Mouse (Mus musculus) kidney, embryonic 14.5 days (tissue): ENCODE measurements at regions not wholly inside any gene's neighbourhood (a gene's known extent, or its start where the extent isn't known, plus 50 kb on each side); places are given as distances from the start of the nearest gene placed in this dataset.
A peak's percentile ranks its signal among the peaks of the same experiment; 100 is the strongest.

Experiments used
- ATAC-seq: fragments of 200-750 bp; cut with Nextera tagmentation; 2 replicates; pipeline ENCODE4 v1.8.0; 2017; ENCODE audit warnings: moderate number of reproducible peaks, mild to moderate bottlenecking, moderate TSS enrichment, moderate library complexity; ENCODE audit not compliant: low FRiP score, low TSS enrichment
- H3K27ac ChIP-seq: fragments of 300-500 bp; sonication (generic); 2 replicates; pipeline ENCODE4 v1.5.1; 2014; ENCODE audit warnings: low read depth, mild to moderate bottlenecking, low read length, moderate library complexity, mixed read lengths
- H3K27me3 ChIP-seq: fragments of 300-500 bp; sonication (generic); 2 replicates; pipeline ENCODE4 v1.6.1; 2014; ENCODE audit warnings: mild to moderate bottlenecking, low read length; ENCODE audit not compliant: control insufficient read depth, insufficient read depth
- H3K36me3 ChIP-seq: fragments of 300-500 bp; sonication (generic); 2 replicates; pipeline ENCODE4 v1.6.1; 2014; ENCODE audit warnings: low read length, mixed read lengths; ENCODE audit not compliant: control insufficient read depth, insufficient read depth
- H3K4me1 ChIP-seq: fragments of 300-500 bp; sonication (generic); 2 replicates; pipeline ENCODE4 v1.6.1; 2014; ENCODE audit warnings: low read length, mixed read lengths; ENCODE audit not compliant: control insufficient read depth, insufficient read depth
- H3K4me2 ChIP-seq: fragments of 300-500 bp; sonication (generic); replicated peaks from 2 replicates; pipeline ENCODE4 v1.6.1; 2014; ENCODE audit warnings: low read depth, mild to moderate bottlenecking, low read length
- H3K4me3 ChIP-seq: fragments of 300-500 bp; sonication (generic); 2 replicates; pipeline ENCODE4 v1.5.1; 2014; ENCODE audit warnings: mild to moderate bottlenecking, low read length
- H3K9ac ChIP-seq: fragments of 300-500 bp; sonication (generic); 2 replicates; pipeline ENCODE4 v1.6.1; 2014; ENCODE audit warnings: low read depth, mild to moderate bottlenecking, low read length, moderate library complexity
- H3K9me3 ChIP-seq: fragments of 300-500 bp; sonication (generic); 2 replicates; pipeline ENCODE4 v1.6.1; 2016; ENCODE audit warnings: low read length; ENCODE audit not compliant: control insufficient read depth
- WGBS: fragments of 180-500 bp; shearing (Covaris S2); extraction: QIAGEN DNeasy Blood & Tissue Kit; methylation state at CpG from one replicate; pipeline ENCODE4 v1.1.7; 2014; 5-methylcytosine and 5-hydroxymethylcytosine counted together

GRCm38 (mm10) chr3:18623831-18624304 is 675.7 kb downstream of the Cypt12 start:
- peak overlapping the region; percentile 63; the same call in 1 of the 2 replicates for H3K27ac ChIP-seq
- H3K9ac ChIP-seq = no peak overlapping the region
- WGBS = 2% methylated on average over 4 of the region's 4 CpGs
- peak overlapping the region; percentile 29; the same call in 1 of the 2 replicates for H3K4me3 ChIP-seq
- H3K4me1 ChIP-seq = peaks cover 13% of the 10 kb centered on the region; the same call in 1 of the 2 replicates
- no peaks in the 10 kb centered on the region for H3K27me3 ChIP-seq
- no peaks in the 10 kb centered on the region for H3K36me3 ChIP-seq
- H3K9me3 ChIP-seq = no peaks in the 10 kb centered on the region
- peak; percentile 86 for ATAC-seq
- peak overlapping the region; percentile 40; the same call in 1 of the 2 replicates for H3K4me2 ChIP-seq

- Histone ChIP-seq H3K4me2 (peak overlapping the region; percentile 40), H3K4me1 (peaks cover 13% of the 10 kb centered on the region; the same call in 1 of the 2 replicates), H3K27ac (peak overlapping the region; percentile 63), H3K36me3 (no peaks in the 10 kb centered on the region), H3K9me3 (no peaks in the 10 kb centered on the region), H3K27me3 (no peaks in the 10 kb centered on the region), H3K9ac (peak overlapping the region; percentile 47; the same call in 1 of the 2 replicates), H3K4me3 (peak overlapping the region; percentile 29; the same call in 1 of the 2 replicates)
- WGBS = 5% methylated on average over 10 of the region's 10 CpGs
- ATAC-seq = peak; percentile 51; the same call in 1 of the 2 replicates
These were observed 676.4 kb downstream of the Cypt12 start for GRCm38 (mm10) chr3:18624381-18625145.

- H3K27ac ChIP-seq = peak overlapping the region; percentile 63
- WGBS = 4% methylated on average over 32 of the region's 32 CpGs
- H3K9me3 ChIP-seq = no peaks in the 10 kb centered on the region
- peaks cover 13% of the 10 kb centered on the region; the same call in 1 of the 2 replicates for H3K4me1 ChIP-seq
- H3K36me3 ChIP-seq = no peaks in the 10 kb centered on the region
- ATAC-seq = peak; percentile 48
- peak overlapping the region; percentile 47 for H3K9ac ChIP-seq
- H3K4me2 ChIP-seq = peak overlapping the region; percentile 40
- H3K4me3 ChIP-seq = peak overlapping the region; percentile 29
- H3K27me3 ChIP-seq = no peaks in the 10 kb centered on the region
These were observed 677.5 kb downstream of the Cypt12 start for GRCm38 (mm10) chr3:18625395-18626328.

- peaks cover 13% of the 10 kb centered on the region; the same call in 1 of the 2 replicates for H3K4me1 ChIP-seq
- H3K9me3 ChIP-seq = no peaks in the 10 kb centered on the region
- H3K4me3 ChIP-seq = no peak overlapping the region
- H3K4me2 ChIP-seq = peak overlapping the region; percentile 40; the same call in 1 of the 2 replicates
- H3K27ac ChIP-seq = no peak overlapping the region
- no peaks in the 10 kb centered on the region for H3K36me3 ChIP-seq
- 42% methylated on average over 6 of the region's 6 CpGs for WGBS
- ATAC-seq = no peak
- H3K27me3 ChIP-seq = no peaks in the 10 kb centered on the region
- H3K9ac ChIP-seq = no peak overlapping the region
These were observed 678.2 kb downstream of the Cypt12 start for GRCm38 (mm10) chr3:18626375-18626774.

- H3K4me2 ChIP-seq = no peak overlapping the region
- no peaks in the 10 kb centered on the region for H3K36me3 ChIP-seq
- H3K27ac ChIP-seq = no peak overlapping the region
- no peak for ATAC-seq
- WGBS = 57% methylated on average over 2 of the region's 2 CpGs
- no peak overlapping the region for H3K4me3 ChIP-seq
- peaks cover 13% of the 10 kb centered on the region; the same call in 1 of the 2 replicates for H3K4me1 ChIP-seq
- 0 out of 2 replicates have a peak overlapping the region, but pooled peaks have one; percentile 2 for H3K9ac ChIP-seq
- H3K9me3 ChIP-seq = no peaks in the 10 kb centered on the region
- H3K27me3 ChIP-seq = no peaks in the 10 kb centered on the region
These were observed 678.6 kb downstream of the Cypt12 start for GRCm38 (mm10) chr3:18626820-18627219.

GRCm38 (mm10) chr3:18629233-18629632 is 681.0 kb downstream of the Cypt12 start:
- H3K36me3 ChIP-seq = no peaks in the 10 kb centered on the region
- 92% methylated on average over 2 of the region's 2 CpGs for WGBS
- H3K27me3 ChIP-seq = no peaks in the 10 kb centered on the region
- no peak for ATAC-seq
- no peak overlapping the region for H3K9ac ChIP-seq
- H3K4me1 ChIP-seq = 0 out of 2 replicates have a peak, but pooled peaks cover 3% of the 10 kb centered on the region
- H3K9me3 ChIP-seq = no peaks in the 10 kb centered on the region
- H3K4me2 ChIP-seq = no peak overlapping the region
- H3K4me3 ChIP-seq = no peak overlapping the region
- H3K27ac ChIP-seq = no peak overlapping the region

- Histone ChIP-seq H3K4me2 (no peak overlapping the region), H3K4me1 (no peaks in the 10 kb centered on the region), H3K27me3 (no peaks in the 10 kb centered on the region), H3K9ac (no peak overlapping the region), H3K9me3 (no peaks in the 10 kb centered on the region), H3K27ac (no peak overlapping the region), H3K36me3 (no peaks in the 10 kb centered on the region), H3K4me3 (no peak overlapping the region)
- no peak for ATAC-seq
- 96% methylated on average over 1 of the region's 1 CpGs for WGBS
These were observed 683.4 kb downstream of the Cypt12 start for GRCm38 (mm10) chr3:18631601-18632000.

GRCm38 (mm10) chr3:18634855-18635254 is 686.6 kb downstream of the Cypt12 start:
- H3K9me3 ChIP-seq = no peaks in the 10 kb centered on the region
- H3K4me3 ChIP-seq = no peak overlapping the region
- H3K9ac ChIP-seq = no peak overlapping the region
- H3K4me1 ChIP-seq = no peaks in the 10 kb centered on the region
- no peak overlapping the region for H3K27ac ChIP-seq
- ATAC-seq = no peak
- H3K36me3 ChIP-seq = no peaks in the 10 kb centered on the region
- no peaks in the 10 kb centered on the region for H3K27me3 ChIP-seq
- no peak overlapping the region for H3K4me2 ChIP-seq
